Mouse (Mus musculus) cerebellum, adult 2 months (tissue): Measurements from ENCODE around the gene Ldlrad3. TPM values are rescaled to one million over a fixed set of nuclear protein-coding genes. Genes with fewer than 3 reads are reported as not detected.

Source experiments
- DNase-seq, 2 experiments: peaks; one replicate each; pipeline ENCODE4 v3.0.0; 2021
- H3K27ac ChIP-seq: fragments of 200-500 bp; 2 replicates; pipeline ENCODE4 v1.5.1; 2012; ENCODE audit warnings: low read length, control low read depth, inconsistent platforms; ENCODE audit not compliant: insufficient read depth
- H3K27me3 ChIP-seq: fragments of 200-500 bp; 2 replicates; pipeline ENCODE4 v1.6.1; 2012; ENCODE audit warnings: inconsistent platforms, mild to moderate bottlenecking, low read length, moderate library complexity; ENCODE audit not compliant: control insufficient read depth, insufficient read depth
- H3K4me1 ChIP-seq: fragments of 200-500 bp; 2 replicates; pipeline ENCODE4 v1.6.1; 2011; ENCODE audit warnings: low read length; ENCODE audit not compliant: control insufficient read depth, insufficient read depth
- H3K4me3 ChIP-seq: fragments of 200-500 bp; replicated peaks from 2 replicates; pipeline ENCODE3; 2011; ENCODE audit warnings: mild to moderate bottlenecking, low read depth, low read length, control low read depth; ENCODE audit not compliant: insufficient read depth
- CTCF ChIP-seq: fragments of 200-500 bp; IDR thresholded peaks from 2 replicates; pipeline ENCODE4 v1.5.1; 2011; ENCODE audit warnings: low read depth, mild to moderate bottlenecking, control low read depth, low read length, moderate library complexity, borderline replicate concordance; ENCODE audit not compliant: insufficient read depth
- POLR2A ChIP-seq: fragments of 200-500 bp; IDR thresholded peaks from 2 replicates; pipeline ENCODE4 v1.6.1; 2011; ENCODE audit warnings: low read length, control low read depth, borderline replicate concordance; ENCODE audit not compliant: insufficient read depth
- WGBS: fragments of 180-500 bp; shearing (Covaris S2); methylation state at CpG from one replicate; pipeline ENCODE4 v1.1.7; 2018; 5-methylcytosine and 5-hydroxymethylcytosine counted together
- polyA plus RNA-seq: library from polyadenylated mRNA; depleted of rRNA; stranded (reverse); fragments of >200 nt; gene quantifications from 2 replicates; pipeline ENCODE4 v1.2.3, GENCODE M21; 2012

The Ldlrad3 gene
- polyA plus RNA-seq, 1 experiment: 12.3 TPM

DNA sequence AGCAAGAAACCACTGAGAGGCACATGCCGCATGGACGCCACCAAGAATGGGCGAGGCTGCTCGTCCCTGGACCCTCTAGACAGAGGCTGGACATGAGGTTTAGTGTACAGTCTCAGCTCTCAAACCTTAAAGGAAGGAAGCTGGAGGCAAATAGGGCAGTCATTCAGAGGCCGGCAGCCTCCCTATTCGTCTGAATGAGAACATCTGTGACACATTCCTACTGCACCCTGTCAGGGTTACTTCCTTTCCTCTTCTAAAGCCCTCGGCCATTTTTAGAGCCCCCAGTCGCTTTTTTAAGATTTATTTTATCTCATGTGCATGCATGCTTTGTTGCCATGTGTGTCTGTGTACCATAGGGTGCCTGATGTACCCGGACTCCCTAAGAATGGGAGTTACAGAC lies 29.2 kb downstream of the Ldlrad3 start:
- Histone ChIP-seq H3K27ac (no peak overlapping the region), H3K4me1 (peaks cover 2% of the 10 kb centered on the region), H3K27me3 (no peaks in the 10 kb centered on the region), H3K4me3 (no peak overlapping the region)
- TF ChIP-seq POLR2A (no peak), CTCF (no peak)
- DNase-seq: no peak
- WGBS: 87% methylated on average over 9 of the region's 9 CpGs

DNA sequence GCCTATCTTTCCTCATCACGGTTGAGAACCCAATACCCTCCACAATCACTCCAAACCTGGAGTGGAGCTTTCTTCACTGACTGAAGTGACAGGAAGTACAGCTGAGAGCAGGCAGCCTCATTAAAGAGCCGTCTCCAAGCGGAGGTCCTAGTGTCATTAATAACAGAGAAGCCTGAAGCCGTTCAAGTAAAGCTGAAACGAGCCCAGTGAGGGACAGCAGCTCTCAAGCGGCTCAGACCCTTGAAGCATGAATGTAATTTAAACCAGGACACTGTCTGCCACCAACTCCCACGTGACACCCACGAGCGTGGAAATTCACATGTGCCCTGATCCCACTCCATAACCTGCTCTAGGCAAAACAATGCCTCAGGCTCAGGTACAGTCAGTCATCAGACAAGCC lies 29.7 kb downstream of the Ldlrad3 start:
- DNase-seq: no peak
- Histone ChIP-seq H3K4me3 (no peak overlapping the region), H3K27ac (no peak overlapping the region), H3K27me3 (no peaks in the 10 kb centered on the region), H3K4me1 (peaks cover 2% of the 10 kb centered on the region)
- WGBS: 62% methylated on average over 9 of the region's 9 CpGs
- TF ChIP-seq CTCF (no peak), POLR2A (no peak)

GRCm38 (mm10) chr2:102155306-102156015 lies 30.7 kb downstream of the Ldlrad3 start:
- WGBS: 62% methylated on average over 5 of the region's 5 CpGs
- no peak for TF ChIP-seq POLR2A
- TF ChIP-seq CTCF: no peak
- H3K27ac ChIP-seq: no peak overlapping the region
- H3K4me3 ChIP-seq: no peak overlapping the region
- no peak for DNase-seq
- H3K27me3 ChIP-seq: no peaks in the 10 kb centered on the region
- peaks cover 2% of the 10 kb centered on the region for H3K4me1 ChIP-seq

DNA sequence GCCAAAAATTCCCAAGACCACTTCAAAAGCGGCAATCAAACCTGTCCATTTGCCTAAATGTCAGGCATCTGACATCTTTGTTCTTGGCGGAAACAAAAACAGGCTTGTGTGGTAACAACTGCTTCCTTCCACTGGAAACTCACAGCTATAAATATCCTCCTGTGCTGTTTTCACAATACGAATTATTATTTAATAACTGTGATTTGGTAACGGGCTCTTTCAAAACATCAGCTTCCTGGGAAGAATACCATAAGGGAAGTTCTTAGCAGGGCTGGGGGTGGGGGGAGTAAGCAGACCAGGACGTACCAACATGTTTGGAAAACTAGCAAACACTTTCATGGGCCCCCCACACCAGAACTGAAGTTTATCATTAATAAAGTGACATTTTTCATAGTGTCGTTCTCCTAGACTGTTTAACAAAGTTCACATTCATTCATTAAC lies 31.4 kb downstream of the Ldlrad3 start:
- TF ChIP-seq CTCF (no peak), POLR2A (no peak)
- Histone ChIP-seq H3K27ac (no peak overlapping the region), H3K27me3 (no peaks in the 10 kb centered on the region), H3K4me1 (peaks cover 2% of the 10 kb centered on the region), H3K4me3 (no peak overlapping the region)
- 71% methylated on average over 6 of the region's 6 CpGs for WGBS
- no peak for DNase-seq

- Histone ChIP-seq H3K27ac (no peak overlapping the region), H3K4me3 (no peak overlapping the region), H3K27me3 (no peaks in the 10 kb centered on the region), H3K4me1 (peaks cover 2% of the 10 kb centered on the region)
- no peak for DNase-seq
- no peak for TF ChIP-seq POLR2A
- no peak for TF ChIP-seq CTCF
- WGBS: 94% methylated on average over 4 of the region's 4 CpGs
These were observed 31.9 kb downstream of the Ldlrad3 start for GRCm38 (mm10) chr2:102154328-102154727.

GRCm38 (mm10) chr2:102153516-102153915 lies 32.7 kb downstream of the Ldlrad3 start:
- Histone ChIP-seq H3K4me1 (peaks cover 2% of the 10 kb centered on the region), H3K27ac (no peak overlapping the region), H3K27me3 (no peaks in the 10 kb centered on the region), H3K4me3 (no peak overlapping the region)
- WGBS: 97% methylated on average over 4 of the region's 4 CpGs
- no peak for TF ChIP-seq CTCF
- TF ChIP-seq POLR2A: no peak
- no peak for DNase-seq

- DNase-seq: no peak
- Histone ChIP-seq H3K4me3 (no peak overlapping the region), H3K27ac (no peak overlapping the region), H3K27me3 (no peaks in the 10 kb centered on the region), H3K4me1 (peaks cover 2% of the 10 kb centered on the region)
- 87% methylated on average over 5 of the region's 5 CpGs for WGBS
- TF ChIP-seq POLR2A (no peak), CTCF (no peak)
These were observed 33.3 kb downstream of the Ldlrad3 start for GRCm38 (mm10) chr2:102152851-102153250.

- TF ChIP-seq CTCF (no peak), POLR2A (no peak)
- Histone ChIP-seq H3K27ac (no peak overlapping the region), H3K4me3 (no peak overlapping the region), H3K27me3 (no peaks in the 10 kb centered on the region), H3K4me1 (no peaks in the 10 kb centered on the region; the same call in 1 of the 2 replicates)
- 89% methylated on average over 2 of the region's 2 CpGs for WGBS
- DNase-seq: no peak
These were observed 37.1 kb downstream of the Ldlrad3 start for GRCm38 (mm10) chr2:102149058-102149457.
